Mouse (Mus musculus) E14TG2a.4 (cell line): Measurements from ENCODE around the gene Rap1a.

Source experiments
- CTCF ChIP-seq: conservative IDR thresholded peaks from 2 replicates; pipeline ENCODE4 v1.5.1; 2014; ENCODE audit warnings: low read length
- POU5F1 ChIP-seq: IDR thresholded peaks from 2 replicates; pipeline ENCODE4 v1.6.1; 2014; ENCODE audit warnings: low read length, borderline replicate concordance

GRCm38 (mm10) chr3:105735285-105735684, 65.9 kb downstream of the Rap1a start:
- TF ChIP-seq CTCF (no peak), POU5F1 (no peak)
